Mouse (Mus musculus): ENCODE results near the gene Bcl9. TPM values are rescaled to one million over a fixed set of nuclear protein-coding genes. Genes with fewer than 3 reads are reported as not detected.

Gene Bcl9
- polyA plus RNA-seq, 1 experiment from 2014 or later, result 82.5 TPM

DNA sequence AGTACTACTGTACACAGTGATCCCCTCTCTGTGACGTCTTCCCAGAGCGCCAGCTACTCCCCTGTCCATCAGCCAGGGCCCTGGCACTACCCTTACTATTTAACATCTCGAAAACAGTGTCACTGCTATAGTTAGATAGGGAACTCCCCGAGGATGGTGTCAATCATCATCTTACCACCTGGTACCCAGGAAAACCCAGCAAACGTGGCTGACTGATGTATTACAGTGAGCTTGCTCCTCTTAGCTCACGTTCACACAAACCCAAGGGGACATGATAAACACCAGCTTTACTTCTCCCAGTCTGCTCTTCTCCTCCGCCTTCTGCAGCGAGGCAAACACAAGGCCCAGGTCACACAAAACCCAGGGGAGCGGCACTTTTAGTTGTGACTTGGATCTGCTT is 74.5 kb downstream of the Bcl9 start:
- Histone ChIP-seq H3K36me3 (ENCODE audit: control insufficient read depth, insufficient read depth, low read length) (peaks cover 36% of the 10 kb centered on the region), H3K9ac (replicated peaks; ENCODE audit: low read length) (no peak overlapping the region), H3K27ac (replicated peaks; ENCODE audit: low read depth, low read length) (no peak overlapping the region), H3K4me2 (ENCODE audit: low read length) (no peak overlapping the region), H3K4me1 (ENCODE audit: control insufficient read depth, insufficient read depth, low read length) (peaks cover 26% of the 10 kb centered on the region), H3K9me3 (ENCODE audit: control insufficient read depth, low read length) (no peaks in the 10 kb centered on the region), H3K27me3 (ENCODE audit: control insufficient read depth, insufficient read depth, low read length) (no peaks in the 10 kb centered on the region), H3K4me3 (replicated peaks; ENCODE audit: low read depth, low read length) (no peak overlapping the region)
- 70% methylated on average over 9 of the region's 9 CpGs for WGBS
- ATAC-seq (ENCODE audit: low FRiP score, low TSS enrichment), result no peak
- DNase-seq, result no peak

DNA sequence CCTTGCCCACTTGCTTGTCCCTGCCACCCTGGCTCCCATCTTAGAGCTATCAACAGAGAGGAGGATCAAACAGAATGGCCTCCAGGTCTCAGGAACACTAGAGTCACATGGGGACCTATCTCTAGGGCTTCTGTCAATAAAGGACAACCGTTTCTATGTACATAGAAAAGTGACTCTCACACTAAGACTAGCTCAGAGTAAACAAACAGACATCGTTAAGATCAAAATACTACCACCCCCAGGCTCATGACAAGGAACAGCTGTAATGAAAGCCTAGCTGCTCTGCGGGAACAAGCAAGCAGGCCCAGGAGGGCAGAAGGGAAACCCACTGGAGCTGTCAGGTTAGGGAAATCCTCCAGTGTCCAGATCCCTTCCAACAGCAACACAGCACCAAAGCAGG is 82.2 kb downstream of the Bcl9 start:
- Histone ChIP-seq H3K4me3 (replicated peaks; ENCODE audit: low read depth, low read length) (no peak overlapping the region), H3K4me1 (ENCODE audit: control insufficient read depth, insufficient read depth, low read length) (no peaks in the 10 kb centered on the region), H3K9ac (replicated peaks; ENCODE audit: low read length) (no peak overlapping the region), H3K36me3 (ENCODE audit: control insufficient read depth, insufficient read depth, low read length) (peaks cover 88% of the 10 kb centered on the region), H3K4me2 (ENCODE audit: low read length) (no peak overlapping the region), H3K27ac (replicated peaks; ENCODE audit: low read depth, low read length) (no peak overlapping the region), H3K9me3 (ENCODE audit: control insufficient read depth, low read length) (no peaks in the 10 kb centered on the region), H3K27me3 (ENCODE audit: control insufficient read depth, insufficient read depth, low read length) (no peaks in the 10 kb centered on the region)
- 83% methylated on average over 3 of the region's 3 CpGs for WGBS
- ATAC-seq (ENCODE audit: low FRiP score, low TSS enrichment) (no peak), DNase-seq (no peak)

DNA sequence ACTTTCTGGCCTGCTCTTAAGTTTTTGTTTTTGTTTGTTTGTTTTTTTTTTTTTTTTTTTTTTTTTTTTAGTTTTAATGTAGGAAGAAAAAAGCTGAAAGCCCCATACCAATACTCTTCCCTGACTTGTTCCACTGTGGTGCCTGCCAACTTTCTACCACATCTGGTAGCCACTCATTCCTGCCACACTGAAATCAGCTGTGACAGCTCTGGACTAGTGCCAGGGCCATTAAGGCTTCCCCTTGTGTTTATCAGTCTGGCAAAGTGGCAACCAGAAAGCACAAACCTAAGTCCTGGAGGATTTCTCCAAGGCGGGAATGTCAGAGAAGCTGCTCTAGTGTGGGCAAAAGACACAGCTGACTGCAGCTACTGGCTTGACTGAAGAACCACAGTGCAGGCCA is 83.3 kb downstream of the Bcl9 start:
- H3K36me3 ChIP-seq (ENCODE audit: control insufficient read depth, insufficient read depth, low read length), result peaks cover 88% of the 10 kb centered on the region
- no peak overlapping the region for H3K4me3 ChIP-seq (replicated peaks; ENCODE audit: low read depth, low read length)
- 59% methylated on average over 1 of the region's 1 CpGs for WGBS
- ATAC-seq (ENCODE audit: low FRiP score, low TSS enrichment), result no peak
- H3K4me1 ChIP-seq (ENCODE audit: control insufficient read depth, insufficient read depth, low read length), result no peaks in the 10 kb centered on the region
- H3K27ac ChIP-seq (replicated peaks; ENCODE audit: low read depth, low read length), result 0 out of 2 replicates have a peak overlapping the region, but pooled peaks have one; percentile 6
- no peaks in the 10 kb centered on the region for H3K27me3 ChIP-seq (ENCODE audit: control insufficient read depth, insufficient read depth, low read length)
- peak; percentile 71 for DNase-seq
- no peaks in the 10 kb centered on the region for H3K9me3 ChIP-seq (ENCODE audit: control insufficient read depth, low read length)
- no peak overlapping the region for H3K9ac ChIP-seq (replicated peaks; ENCODE audit: low read length)
- H3K4me2 ChIP-seq (ENCODE audit: low read length), result no peak overlapping the region

DNA sequence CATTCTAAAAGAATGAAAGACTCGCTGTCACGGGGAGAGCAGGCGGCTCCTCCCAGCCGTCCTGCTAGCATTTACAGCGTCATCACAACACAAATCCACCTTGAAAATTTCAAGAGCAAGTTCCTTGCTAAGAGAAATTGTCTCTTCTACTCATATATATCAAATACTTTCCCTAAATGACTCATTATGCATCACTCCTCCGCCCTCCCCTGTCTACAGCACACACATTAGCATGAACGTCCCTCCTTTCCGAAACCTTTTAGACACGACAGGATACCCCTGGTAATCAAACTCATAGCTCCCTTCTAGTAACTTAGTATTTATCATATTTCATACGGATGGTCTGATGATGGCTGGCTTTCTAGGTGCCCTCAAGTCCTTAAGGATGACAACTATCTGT is 83.8 kb downstream of the Bcl9 start:
- peaks cover 88% of the 10 kb centered on the region for H3K36me3 ChIP-seq (ENCODE audit: control insufficient read depth, insufficient read depth, low read length)
- 90% methylated on average over 10 of the region's 10 CpGs for WGBS
- ATAC-seq (ENCODE audit: low FRiP score, low TSS enrichment) (no peak), DNase-seq (no peak)
- no peak overlapping the region for H3K4me2 ChIP-seq (ENCODE audit: low read length)
- no peak overlapping the region for H3K27ac ChIP-seq (replicated peaks; ENCODE audit: low read depth, low read length)
- no peaks in the 10 kb centered on the region for H3K4me1 ChIP-seq (ENCODE audit: control insufficient read depth, insufficient read depth, low read length)
- no peaks in the 10 kb centered on the region for H3K27me3 ChIP-seq (ENCODE audit: control insufficient read depth, insufficient read depth, low read length)
- H3K9me3 ChIP-seq (ENCODE audit: control insufficient read depth, low read length), result no peaks in the 10 kb centered on the region
- no peak overlapping the region for H3K9ac ChIP-seq (replicated peaks; ENCODE audit: low read length)
- no peak overlapping the region for H3K4me3 ChIP-seq (replicated peaks; ENCODE audit: low read depth, low read length)

DNA sequence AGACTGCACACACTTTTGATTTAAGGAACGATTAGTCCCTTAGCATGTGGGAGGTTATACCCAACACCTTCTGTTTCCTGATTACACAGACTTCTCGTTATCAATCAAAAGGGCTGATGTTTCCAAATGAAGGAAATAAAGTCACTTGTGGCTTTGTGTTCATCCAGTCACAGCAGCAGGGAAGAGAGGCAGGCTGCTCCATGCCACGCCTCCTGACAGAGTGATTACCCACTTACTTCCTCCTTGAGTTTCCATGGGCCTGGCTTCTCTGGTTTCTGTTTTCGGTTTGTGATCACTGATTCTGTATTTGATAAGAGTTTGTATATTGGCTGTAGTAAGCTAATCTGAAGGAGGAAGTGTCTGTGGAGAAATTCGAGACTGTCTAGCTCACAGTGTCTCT is 86.5 kb downstream of the Bcl9 start:
- DNase-seq (no peak), ATAC-seq (ENCODE audit: low FRiP score, low TSS enrichment) (no peak)
- H3K36me3 ChIP-seq (ENCODE audit: control insufficient read depth, insufficient read depth, low read length), result peaks cover 97% of the 10 kb centered on the region
- no peak overlapping the region for H3K27ac ChIP-seq (replicated peaks; ENCODE audit: low read depth, low read length)
- 96% methylated on average over 5 of the region's 5 CpGs for WGBS
- H3K4me3 ChIP-seq (replicated peaks; ENCODE audit: low read depth, low read length), result no peak overlapping the region
- H3K9ac ChIP-seq (replicated peaks; ENCODE audit: low read length), result no peak overlapping the region
- H3K4me1 ChIP-seq (ENCODE audit: control insufficient read depth, insufficient read depth, low read length), result no peaks in the 10 kb centered on the region
- no peaks in the 10 kb centered on the region for H3K27me3 ChIP-seq (ENCODE audit: control insufficient read depth, insufficient read depth, low read length)
- no peaks in the 10 kb centered on the region for H3K9me3 ChIP-seq (ENCODE audit: control insufficient read depth, low read length)
- no peak overlapping the region for H3K4me2 ChIP-seq (ENCODE audit: low read length)

DNA sequence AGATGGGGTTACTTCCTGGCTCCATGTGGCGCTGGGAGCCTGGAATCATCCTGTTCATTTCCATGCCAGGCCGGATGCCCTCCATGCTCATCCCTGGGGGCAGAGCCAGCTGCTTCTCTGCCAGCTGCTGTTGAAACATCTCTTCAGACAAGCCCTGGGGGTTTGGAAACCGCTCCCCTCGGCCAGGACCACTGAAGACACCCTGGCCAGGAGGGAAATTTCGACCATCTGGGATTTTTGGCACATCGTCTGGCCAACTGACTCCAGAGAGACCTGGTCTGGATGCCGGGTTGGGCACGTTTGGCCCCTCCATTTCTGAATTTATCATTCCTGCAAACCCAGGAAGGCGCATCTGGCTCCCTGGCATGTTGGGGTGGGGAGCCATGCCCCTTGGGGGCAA is 88.4 kb downstream of the Bcl9 start:
- Histone ChIP-seq H3K4me3 (replicated peaks; ENCODE audit: low read depth, low read length) (no peak overlapping the region), H3K9me3 (ENCODE audit: control insufficient read depth, low read length) (no peaks in the 10 kb centered on the region), H3K27me3 (ENCODE audit: control insufficient read depth, insufficient read depth, low read length) (no peaks in the 10 kb centered on the region), H3K27ac (replicated peaks; ENCODE audit: low read depth, low read length) (no peak overlapping the region), H3K4me1 (ENCODE audit: control insufficient read depth, insufficient read depth, low read length) (no peaks in the 10 kb centered on the region), H3K9ac (replicated peaks; ENCODE audit: low read length) (no peak overlapping the region), H3K4me2 (ENCODE audit: low read length) (no peak overlapping the region), H3K36me3 (ENCODE audit: control insufficient read depth, insufficient read depth, low read length) (peaks cover 97% of the 10 kb centered on the region)
- DNase-seq (no peak), ATAC-seq (ENCODE audit: low FRiP score, low TSS enrichment) (no peak)
- 77% methylated on average over 9 of the region's 9 CpGs for WGBS

DNA sequence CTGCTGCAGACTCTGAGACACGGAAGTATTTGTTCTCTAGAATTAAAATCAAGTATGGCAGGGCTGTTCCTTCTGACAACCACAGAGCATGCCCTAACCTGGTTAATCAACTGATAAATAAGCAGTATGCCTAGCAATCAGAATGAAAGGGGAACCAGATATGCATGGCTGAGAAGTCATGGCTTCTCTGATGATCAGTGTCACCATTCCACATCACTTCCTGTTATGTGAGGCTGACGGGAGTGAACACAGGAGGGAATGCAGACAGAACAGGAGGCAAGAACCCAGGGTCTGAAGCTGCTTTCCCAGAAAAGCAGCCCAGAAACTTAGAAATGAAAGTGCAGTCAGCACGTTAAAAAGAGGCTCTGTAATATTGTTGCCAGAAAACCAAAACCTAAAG is 91.2 kb downstream of the Bcl9 start:
- Histone ChIP-seq H3K27me3 (ENCODE audit: control insufficient read depth, insufficient read depth, low read length) (no peaks in the 10 kb centered on the region), H3K36me3 (ENCODE audit: control insufficient read depth, insufficient read depth, low read length) (peaks cover 86% of the 10 kb centered on the region), H3K4me2 (ENCODE audit: low read length) (no peak overlapping the region), H3K27ac (replicated peaks; ENCODE audit: low read depth, low read length) (no peak overlapping the region), H3K4me1 (ENCODE audit: control insufficient read depth, insufficient read depth, low read length) (no peaks in the 10 kb centered on the region), H3K9ac (replicated peaks; ENCODE audit: low read length) (no peak overlapping the region), H3K9me3 (ENCODE audit: control insufficient read depth, low read length) (no peaks in the 10 kb centered on the region), H3K4me3 (replicated peaks; ENCODE audit: low read depth, low read length) (no peak overlapping the region)
- no peak for DNase-seq
- no peak for ATAC-seq (ENCODE audit: low FRiP score, low TSS enrichment)
- WGBS, result 91% methylated on average over 3 of the region's 3 CpGs

DNA sequence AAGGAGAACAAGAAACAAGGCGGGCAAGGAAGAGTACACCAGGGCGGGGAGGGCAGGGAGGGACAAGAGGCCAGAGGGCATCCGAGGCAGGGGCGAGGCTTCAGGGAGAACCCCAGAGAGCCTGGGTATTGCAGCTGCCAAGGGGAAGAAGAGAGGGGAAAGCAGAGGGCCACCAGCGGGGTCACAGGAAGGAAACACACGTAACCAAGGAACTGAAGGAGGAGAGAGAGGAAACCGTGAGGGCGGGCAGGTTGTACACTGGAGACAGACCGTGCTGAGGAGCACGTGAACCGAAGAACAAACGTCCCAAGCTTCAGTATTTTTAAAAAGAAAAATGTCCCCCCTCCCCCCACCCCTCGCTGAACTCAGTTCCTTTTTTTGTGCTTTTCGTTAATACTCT is 93.8 kb downstream of the Bcl9 start:
- H3K4me1 ChIP-seq (ENCODE audit: control insufficient read depth, insufficient read depth, low read length), result no peaks in the 10 kb centered on the region
- H3K36me3 ChIP-seq (ENCODE audit: control insufficient read depth, insufficient read depth, low read length), result peaks cover 61% of the 10 kb centered on the region
- ATAC-seq (ENCODE audit: low FRiP score, low TSS enrichment), result no peak
- no peak for DNase-seq
- no peak overlapping the region for H3K4me2 ChIP-seq (ENCODE audit: low read length)
- H3K27me3 ChIP-seq (ENCODE audit: control insufficient read depth, insufficient read depth, low read length), result no peaks in the 10 kb centered on the region
- H3K9me3 ChIP-seq (ENCODE audit: control insufficient read depth, low read length), result no peaks in the 10 kb centered on the region
- no peak overlapping the region for H3K9ac ChIP-seq (replicated peaks; ENCODE audit: low read length)
- H3K27ac ChIP-seq (replicated peaks; ENCODE audit: low read depth, low read length), result no peak overlapping the region
- H3K4me3 ChIP-seq (replicated peaks; ENCODE audit: low read depth, low read length), result no peak overlapping the region
- WGBS, result 89% methylated on average over 14 of the region's 14 CpGs

DNA sequence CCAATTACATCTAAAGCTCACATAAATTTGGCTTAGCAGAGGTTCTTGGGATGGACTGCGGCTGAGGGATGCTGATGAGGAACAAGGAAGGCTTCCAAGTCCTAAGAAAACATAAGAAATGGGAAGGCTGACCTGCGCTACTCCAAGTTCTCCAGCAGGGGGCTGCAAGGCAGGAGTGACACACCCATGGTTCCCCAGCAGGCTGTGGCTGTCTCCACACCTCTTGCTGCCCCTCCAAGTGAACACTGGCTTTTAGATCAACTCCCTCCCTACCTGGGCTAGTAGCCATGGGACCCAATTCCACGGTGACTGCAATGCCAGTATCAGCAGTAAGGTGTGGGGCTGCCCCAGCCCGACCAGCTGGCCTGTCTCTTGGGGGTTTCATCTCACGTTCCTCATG is 95.8 kb downstream of the Bcl9 start:
- no peak overlapping the region for H3K27ac ChIP-seq (replicated peaks; ENCODE audit: low read depth, low read length)
- 48% methylated on average over 5 of the region's 5 CpGs for WGBS
- H3K27me3 ChIP-seq (ENCODE audit: control insufficient read depth, insufficient read depth, low read length), result no peaks in the 10 kb centered on the region

More for the DNA sequence above, 95.8 kb downstream of the Bcl9 start:
- Histone ChIP-seq H3K9ac (replicated peaks; ENCODE audit: low read length) (no peak overlapping the region), H3K4me1 (ENCODE audit: control insufficient read depth, insufficient read depth, low read length) (no peaks in the 10 kb centered on the region), H3K36me3 (ENCODE audit: control insufficient read depth, insufficient read depth, low read length) (peaks cover 42% of the 10 kb centered on the region), H3K4me3 (replicated peaks; ENCODE audit: low read depth, low read length) (no peak overlapping the region), H3K9me3 (ENCODE audit: control insufficient read depth, low read length) (no peaks in the 10 kb centered on the region), H3K4me2 (ENCODE audit: low read length) (no peak overlapping the region)
- DNase-seq, result peak; percentile 81
- ATAC-seq (ENCODE audit: low FRiP score, low TSS enrichment), result no peak; the same call in 1 of the 2 replicates
